Mouse (Mus musculus) midbrain, postnatal 0 days (tissue): ENCODE measurements around the gene Zbtb34. TPM values are rescaled to one million over a fixed set of nuclear protein-coding genes. Genes with fewer than 3 reads are reported as not detected.

Source experiments
- ATAC-seq: fragments of 200-750 bp; cut with Nextera tagmentation; 2 replicates; pipeline ENCODE4 v1.8.0; 2017; ENCODE audit warnings: moderate number of reproducible peaks, mild to moderate bottlenecking, moderate TSS enrichment, moderate library complexity; ENCODE audit not compliant: low FRiP score
- DNase-seq: peaks from one replicate; pipeline ENCODE4 v3.0.0-alpha.2; 2015; ENCODE audit warnings: low spot score
- H3K27ac ChIP-seq: fragments of 300-500 bp; sonication (generic); 2 replicates; pipeline ENCODE4 v1.5.1; 2014; ENCODE audit warnings: low read depth, mild to moderate bottlenecking, low read length, mixed read lengths
- H3K27me3 ChIP-seq: fragments of 300-500 bp; sonication (generic); 2 replicates; pipeline ENCODE4 v1.6.1; 2014; ENCODE audit warnings: low read length, control low read depth, mixed read lengths; ENCODE audit not compliant: insufficient read depth
- H3K36me3 ChIP-seq: fragments of 300-500 bp; sonication (generic); 2 replicates; pipeline ENCODE4 v1.6.1; 2014; ENCODE audit warnings: low read length, control low read depth, mixed read lengths; ENCODE audit not compliant: insufficient read depth
- H3K4me1 ChIP-seq: fragments of 300-500 bp; sonication (generic); 2 replicates; pipeline ENCODE4 v1.6.1; 2014; ENCODE audit warnings: mild to moderate bottlenecking, control low read depth, antibody characterized with exemption, low read length, mixed read lengths; ENCODE audit not compliant: insufficient read depth
- H3K4me2 ChIP-seq: fragments of 300-500 bp; sonication (generic); 2 replicates; pipeline ENCODE4 v1.6.1; 2014; ENCODE audit warnings: low read depth, mild to moderate bottlenecking, low read length, mixed read lengths; ENCODE audit not compliant: poor library complexity, severe bottlenecking
- H3K4me3 ChIP-seq: fragments of 300-500 bp; sonication (generic); 2 replicates; pipeline ENCODE4 v1.5.1; 2014; ENCODE audit warnings: low read depth, mild to moderate bottlenecking, low read length, moderate library complexity
- H3K9ac ChIP-seq: fragments of 300-500 bp; sonication (generic); replicated peaks from 2 replicates; pipeline ENCODE4 v1.6.1; 2014; ENCODE audit warnings: mild to moderate bottlenecking, low read length, moderate library complexity, mixed read lengths; ENCODE audit not compliant: poor library complexity, severe bottlenecking
- H3K9me3 ChIP-seq: fragments of 300-500 bp; sonication (generic); 2 replicates; pipeline ENCODE4 v1.6.1; 2016; ENCODE audit warnings: low read length, control low read depth
- CTCF ChIP-seq: IDR thresholded peaks from 2 replicates; pipeline ENCODE4 v1.5.1; 2016; ENCODE audit warnings: antibody characterized with exemption, mild to moderate bottlenecking
- WGBS: fragments of 180-500 bp; shearing (Covaris S2); extraction: QIAGEN DNeasy Blood & Tissue Kit; methylation state at CpG from one replicate; pipeline ENCODE4 v1.1.7; 2014; 5-methylcytosine and 5-hydroxymethylcytosine counted together
- polyA plus RNA-seq: library from polyadenylated mRNA; unstranded; fragments of >200 nt; fragmentation: Nextera tagmentation; extraction: Ambion mirVana; gene quantifications from 2 replicates; pipeline ENCODE4 v1.2.1, GENCODE M21; 2015
- total RNA-seq: library from RNA; depleted of rRNA; stranded (reverse); fragments of >200 nt; gene quantifications from 2 replicates; pipeline ENCODE4 v1.2.3, GENCODE M21; 2014

The Zbtb34 gene
- total and polyA plus RNA-seq, 2 experiments from 2014 or later = 3.8 to 24.9 TPM

GRCm38 (mm10) chr2:33393951-33394635 lies 37.0 kb downstream of the Zbtb34 start:
- Histone ChIP-seq H3K27me3 (no peaks in the 10 kb centered on the region), H3K27ac (no peak overlapping the region), H3K4me1 (no peaks in the 10 kb centered on the region), H3K4me2 (no peak overlapping the region), H3K9me3 (no peaks in the 10 kb centered on the region), H3K36me3 (no peaks in the 10 kb centered on the region), H3K4me3 (no peak overlapping the region), H3K9ac (no peak overlapping the region)
- ATAC-seq = no peak
- DNase-seq = peak; percentile 80
- no peak for TF ChIP-seq CTCF
- WGBS = 51% methylated on average over 11 of the region's 11 CpGs

- Histone ChIP-seq H3K36me3 (no peaks in the 10 kb centered on the region), H3K4me2 (no peak overlapping the region), H3K9me3 (no peaks in the 10 kb centered on the region), H3K27me3 (no peaks in the 10 kb centered on the region), H3K9ac (no peak overlapping the region), H3K4me3 (no peak overlapping the region), H3K4me1 (no peaks in the 10 kb centered on the region), H3K27ac (no peak overlapping the region)
- no peak for ATAC-seq
- no peak for TF ChIP-seq CTCF
- no peak for DNase-seq
Observed at GRCm38 (mm10) chr2:33393021-33393420, 38.1 kb downstream of the Zbtb34 start.

- WGBS = 33% methylated on average over 15 of the region's 18 CpGs
Observed at GRCm38 (mm10) chr2:33371648-33372408, 59.3 kb downstream of the Zbtb34 start.

GRCm38 (mm10) chr2:33370777-33371647 lies 60.1 kb downstream of the Zbtb34 start, which contains the start of gene Ralgps1:
Gene Ralgps1 (minus strand): TSS chr2:33371486.
- no peaks in the 10 kb centered on the region for H3K9me3 ChIP-seq
- no peaks in the 10 kb centered on the region for H3K27me3 ChIP-seq
- peak within 1 kb of the TSS; percentile 88 for H3K9ac ChIP-seq
- peak; percentile 99 for ATAC-seq
- WGBS = under 1% methylated on average over 46 of the region's 74 CpGs
- peak within 1 kb of the TSS; percentile 98 for H3K27ac ChIP-seq
- no peaks in the 10 kb centered on the region for H3K4me1 ChIP-seq
- peak; percentile 98 for DNase-seq
- TF ChIP-seq CTCF = no peak
- H3K4me3 ChIP-seq = peak within 1 kb of the TSS; percentile 65
- H3K36me3 ChIP-seq = peaks cover 6% of the 10 kb centered on the region; the same call in 1 of the 2 replicates
- peak within 1 kb of the TSS; percentile 67 for H3K4me2 ChIP-seq

More at GRCm38 (mm10) chr2:33371648-33372408, 59.3 kb downstream of the Zbtb34 start:
- ATAC-seq (no peak), DNase-seq (no peak)
- no peak for TF ChIP-seq CTCF
- Histone ChIP-seq H3K27ac (peak overlapping the region; percentile 75), H3K4me3 (peak overlapping the region; percentile 65; the same call in 1 of the 2 replicates), H3K9me3 (no peaks in the 10 kb centered on the region), H3K9ac (no peak overlapping the region), H3K27me3 (no peaks in the 10 kb centered on the region), H3K4me1 (no peaks in the 10 kb centered on the region), H3K36me3 (no peaks in the 10 kb centered on the region), H3K4me2 (peak overlapping the region; percentile 67)

GRCm38 (mm10) chr2:33370276-33370776 lies 60.8 kb downstream of the Zbtb34 start:
- Histone ChIP-seq H3K9ac (peak overlapping the region; percentile 88), H3K27me3 (no peaks in the 10 kb centered on the region), H3K27ac (peak overlapping the region; percentile 98; the same call in 1 of the 2 replicates), H3K4me1 (no peaks in the 10 kb centered on the region), H3K9me3 (no peaks in the 10 kb centered on the region), H3K4me2 (peak overlapping the region; percentile 67), H3K36me3 (peaks cover 6% of the 10 kb centered on the region; the same call in 1 of the 2 replicates), H3K4me3 (peak overlapping the region; percentile 65)
- peak; percentile 9; the same call in 1 of the 2 replicates for ATAC-seq
- DNase-seq = peak; percentile 14
- WGBS = 11% methylated on average over 11 of the region's 15 CpGs
- no peak for TF ChIP-seq CTCF
